Mouse (Mus musculus) hindbrain, embryonic 10.5 days (tissue): ENCODE measurements at regions not wholly inside any gene's neighbourhood (a gene's known extent, or its start where the extent isn't known, plus 50 kb on each side); places are given as distances from the start of the nearest gene placed in this dataset.

Experiments used
- DNase-seq: peaks from one replicate; pipeline ENCODE4 v3.0.0-alpha.2; 2017; ENCODE audit warnings: low spot score
- H3K27ac ChIP-seq: fragments of 300-500 bp; sonication (generic); 2 replicates; pipeline ENCODE4 v1.5.1; 2016; ENCODE audit warnings: mild to moderate bottlenecking, moderate library complexity
- H3K27me3 ChIP-seq: fragments of 300-500 bp; sonication (generic); 2 replicates; pipeline ENCODE4 v1.6.1; 2016; ENCODE audit warnings: mild to moderate bottlenecking; ENCODE audit not compliant: poor library complexity, insufficient read depth, severe bottlenecking
- H3K36me3 ChIP-seq: fragments of 300-500 bp; sonication (generic); 2 replicates; pipeline ENCODE4 v1.6.1; 2016; ENCODE audit warnings: mild to moderate bottlenecking, moderate library complexity
- H3K4me1 ChIP-seq: fragments of 300-500 bp; sonication (generic); replicated peaks from 2 replicates; pipeline ENCODE4 v1.6.1; 2016; ENCODE audit warnings: mild to moderate bottlenecking
- H3K4me3 ChIP-seq: fragments of 300-500 bp; sonication (generic); 2 replicates; pipeline ENCODE4 v1.5.1; 2016; ENCODE audit warnings: mild to moderate bottlenecking, moderate library complexity
- H3K9me3 ChIP-seq: fragments of 300-500 bp; sonication (generic); 2 replicates; pipeline ENCODE4 v1.6.1; 2016; ENCODE audit warnings: mild to moderate bottlenecking, moderate library complexity
- WGBS: fragments of 180-500 bp; shearing (Covaris S2); methylation state at CpG from one replicate; pipeline ENCODE4 v1.1.7; 2016; 5-methylcytosine and 5-hydroxymethylcytosine counted together

- no peaks in the 10 kb centered on the region for H3K36me3 ChIP-seq
- H3K9me3 ChIP-seq = no peaks in the 10 kb centered on the region
- no peak overlapping the region for H3K4me3 ChIP-seq
- no peak overlapping the region for H3K27ac ChIP-seq
- H3K4me1 ChIP-seq = peaks cover 4% of the 10 kb centered on the region; the same call in 1 of the 2 replicates
- H3K27me3 ChIP-seq = no peaks in the 10 kb centered on the region
- no peak for DNase-seq
- 87% methylated on average over 9 of the region's 9 CpGs for WGBS
Measured at GRCm38 (mm10) chr4:106220621-106221020, 95.4 kb upstream of the Usp24 start.

DNA sequence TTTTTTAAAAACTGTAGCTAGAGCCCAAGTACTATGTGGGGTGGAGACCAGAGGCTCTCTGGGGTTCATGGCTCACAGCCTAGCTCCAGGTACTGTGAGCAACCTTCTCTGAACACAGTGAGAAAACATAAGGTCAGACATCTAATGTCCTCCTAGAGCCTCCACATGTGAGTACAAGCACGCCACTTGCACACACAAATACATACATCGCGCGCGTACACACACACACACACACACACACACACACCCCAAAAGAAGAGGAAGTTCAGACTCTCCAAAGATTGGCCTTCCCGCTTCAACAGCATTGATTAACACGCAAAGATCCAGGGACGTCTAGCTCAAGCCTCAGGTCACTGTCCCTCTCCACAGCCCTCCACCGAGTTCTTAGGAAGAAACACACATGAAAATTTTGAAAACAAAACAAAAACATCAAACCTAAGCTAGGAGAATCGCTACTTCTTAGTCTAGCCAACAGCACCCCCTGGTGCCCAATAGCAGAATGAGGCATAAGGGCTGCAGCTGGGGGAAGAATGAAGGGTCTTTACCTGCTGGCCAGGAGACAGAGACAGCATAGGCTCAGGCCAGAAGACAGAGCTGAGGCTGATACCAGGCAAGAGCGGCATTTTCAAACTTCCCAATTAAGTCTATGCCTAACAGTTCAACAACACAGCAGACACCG lies 90.7 kb upstream of the Usp24 start:
- WGBS = 57% methylated on average over 12 of the region's 12 CpGs
- no peaks in the 10 kb centered on the region for H3K27me3 ChIP-seq
- no peaks in the 10 kb centered on the region for H3K36me3 ChIP-seq
- peak overlapping the region; percentile 50; the same call in 1 of the 2 replicates for H3K27ac ChIP-seq
- peaks cover 4% of the 10 kb centered on the region; the same call in 1 of the 2 replicates for H3K4me1 ChIP-seq
- no peaks in the 10 kb centered on the region for H3K9me3 ChIP-seq
- H3K4me3 ChIP-seq = no peak overlapping the region
- peak; percentile 69 for DNase-seq

DNA sequence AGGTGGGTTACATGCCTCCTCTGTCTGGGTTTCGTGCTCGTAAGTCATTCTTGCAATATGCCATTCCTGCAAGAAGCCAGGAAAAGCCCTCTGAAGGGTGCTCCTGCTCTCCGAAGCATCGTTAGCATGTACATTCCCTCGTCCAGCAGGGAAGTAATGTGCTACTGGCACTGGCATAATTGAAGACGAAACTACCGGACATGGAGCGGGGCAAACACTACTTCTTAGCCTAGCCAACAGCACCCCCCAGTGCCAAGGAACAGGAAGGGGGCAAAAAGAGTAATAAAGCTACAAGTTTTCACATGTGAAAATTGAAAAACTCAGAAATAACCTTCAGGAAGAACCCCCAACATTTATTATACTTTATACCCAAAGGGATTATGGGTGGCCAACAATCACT lies 88.6 kb upstream of the Usp24 start:
- WGBS = 74% methylated on average over 8 of the region's 8 CpGs
- peaks cover 10% of the 10 kb centered on the region for H3K4me1 ChIP-seq
- DNase-seq = no peak

GRCm38 (mm10) chr4:106228534-106228933 lies 87.5 kb upstream of the Usp24 start:
- Histone ChIP-seq H3K36me3 (no peaks in the 10 kb centered on the region), H3K27me3 (no peaks in the 10 kb centered on the region), H3K4me1 (peaks cover 15% of the 10 kb centered on the region), H3K9me3 (no peaks in the 10 kb centered on the region), H3K27ac (no peak overlapping the region), H3K4me3 (no peak overlapping the region)
- DNase-seq = peak; percentile 72
- 45% methylated on average over 9 of the region's 9 CpGs for WGBS

More for the DNA sequence above, 88.6 kb upstream of the Usp24 start:
- H3K27ac ChIP-seq = no peak overlapping the region
- H3K36me3 ChIP-seq = no peaks in the 10 kb centered on the region
- H3K4me3 ChIP-seq = no peak overlapping the region
- H3K27me3 ChIP-seq = no peaks in the 10 kb centered on the region
- H3K9me3 ChIP-seq = no peaks in the 10 kb centered on the region

- DNase-seq = no peak
Measured at GRCm38 (mm10) chr4:106229526-106229925, 86.5 kb upstream of the Usp24 start.

DNA sequence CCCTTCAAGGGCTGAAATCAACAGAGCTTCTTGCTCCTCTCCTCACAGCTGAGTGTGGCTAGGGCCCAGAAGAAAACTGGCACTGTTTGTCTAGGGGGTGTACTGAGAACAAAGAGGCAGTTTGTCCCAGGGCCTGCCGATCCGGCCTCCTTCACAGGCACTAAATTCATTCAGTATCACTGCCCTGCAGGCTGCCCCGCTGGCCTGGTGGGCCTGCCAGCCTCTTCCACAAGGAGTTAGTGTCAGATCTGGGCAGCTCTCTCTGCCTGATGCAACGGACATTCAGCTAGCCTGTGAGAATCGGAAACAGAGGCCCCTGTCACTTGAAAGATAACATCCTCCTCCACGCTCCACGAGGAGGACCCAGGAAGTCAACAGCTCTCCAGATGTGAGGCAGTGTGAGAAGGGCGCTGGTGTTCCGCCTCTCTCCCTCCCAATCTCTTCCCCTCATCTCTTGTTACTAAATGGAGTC lies 83.5 kb upstream of the Usp24 start:
- Histone ChIP-seq H3K4me3 (no peak overlapping the region), H3K4me1 (peaks cover 17% of the 10 kb centered on the region), H3K36me3 (no peaks in the 10 kb centered on the region), H3K27ac (peak overlapping the region; percentile 47), H3K27me3 (no peaks in the 10 kb centered on the region), H3K9me3 (no peaks in the 10 kb centered on the region)
- peak; percentile 37 for DNase-seq
- WGBS = 50% methylated on average over 9 of the region's 9 CpGs

More at GRCm38 (mm10) chr4:106229526-106229925, 86.5 kb upstream of the Usp24 start:
- Histone ChIP-seq H3K27ac (no peak overlapping the region), H3K4me3 (no peak overlapping the region), H3K4me1 (peaks cover 15% of the 10 kb centered on the region), H3K27me3 (no peaks in the 10 kb centered on the region), H3K36me3 (no peaks in the 10 kb centered on the region), H3K9me3 (no peaks in the 10 kb centered on the region)
- WGBS = 78% methylated on average over 3 of the region's 3 CpGs

DNA sequence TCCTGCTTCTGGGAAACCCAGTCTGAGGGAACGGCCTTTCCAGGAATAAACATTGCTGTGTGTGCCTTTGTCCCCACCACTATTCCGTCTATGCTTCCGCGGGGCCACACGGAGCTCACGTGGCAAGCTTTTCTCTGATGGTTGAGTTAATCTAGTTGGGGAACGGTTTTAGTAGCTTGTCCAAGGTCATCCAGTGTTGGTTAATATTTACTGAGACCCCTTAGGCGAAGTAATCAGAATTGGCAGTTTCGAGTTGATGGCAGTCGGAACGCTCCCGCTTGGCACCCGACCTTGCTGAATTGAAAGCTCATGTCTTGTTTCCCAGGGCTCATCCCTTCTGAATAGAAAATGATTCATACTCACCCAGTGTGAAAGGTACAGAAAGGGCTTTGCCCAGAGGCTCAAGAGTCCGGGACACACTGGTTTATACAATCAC lies 71.6 kb upstream of the Usp24 start:
- 93% methylated on average over 14 of the region's 14 CpGs for WGBS
- Histone ChIP-seq H3K4me1 (no peaks in the 10 kb centered on the region), H3K27ac (no peak overlapping the region), H3K27me3 (no peaks in the 10 kb centered on the region), H3K9me3 (no peaks in the 10 kb centered on the region), H3K4me3 (no peak overlapping the region), H3K36me3 (no peaks in the 10 kb centered on the region)
- DNase-seq = no peak

DNA sequence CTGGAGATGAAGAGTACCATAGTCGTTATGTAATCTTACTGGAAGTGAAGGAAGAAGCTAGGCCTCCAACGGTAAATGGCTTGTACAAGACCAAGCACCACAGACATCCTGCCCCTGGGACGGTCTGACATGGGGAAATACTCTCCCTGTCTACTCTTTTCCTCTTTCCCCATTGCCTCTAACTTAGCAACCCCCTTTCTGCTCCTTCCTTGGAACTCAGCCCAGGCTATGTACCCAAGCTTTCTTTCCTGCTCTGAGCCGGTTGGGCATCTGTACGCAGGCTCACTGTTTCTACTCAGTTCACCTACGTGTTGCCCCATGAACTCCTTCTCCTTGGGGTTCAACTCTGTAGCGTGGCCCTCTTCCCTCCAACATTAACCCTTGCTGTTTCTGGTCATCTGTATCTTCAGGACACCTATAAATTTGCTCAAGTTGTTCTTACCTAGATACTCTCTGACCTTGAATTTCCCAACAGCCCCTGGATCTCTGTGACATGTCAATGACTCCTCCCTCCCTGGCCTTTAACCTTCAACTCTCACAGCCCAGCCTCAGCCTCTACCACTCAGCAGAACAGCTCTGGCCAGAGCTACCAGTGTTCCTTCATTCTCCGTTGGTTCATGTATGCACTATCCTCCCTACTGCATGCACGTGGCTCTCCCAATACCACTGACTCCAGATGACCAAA lies 71.0 kb upstream of the Usp24 start:
- WGBS = 90% methylated on average over 9 of the region's 9 CpGs

DNA sequence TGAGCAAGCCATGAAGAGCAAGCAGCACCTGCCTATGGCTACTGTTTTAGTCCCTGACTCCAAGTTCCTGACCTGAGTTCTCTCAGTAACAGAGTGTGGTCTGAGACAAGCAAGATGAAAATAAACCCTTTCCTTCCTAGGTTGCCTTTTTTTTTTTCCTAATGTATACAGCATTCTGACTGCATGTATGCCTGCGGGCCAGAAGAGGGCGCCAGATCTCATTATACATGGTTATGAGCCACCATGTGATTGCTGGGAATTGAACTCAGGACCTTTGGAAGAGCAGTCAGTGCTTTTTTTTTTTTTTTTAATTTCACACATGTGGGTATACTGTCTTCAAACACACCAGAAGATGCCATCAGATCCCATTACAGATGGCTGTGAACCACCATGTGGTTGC lies 69.3 kb upstream of the Usp24 start:
- Histone ChIP-seq H3K4me3 (no peak overlapping the region), H3K27ac (no peak overlapping the region), H3K4me1 (no peaks in the 10 kb centered on the region), H3K36me3 (no peaks in the 10 kb centered on the region), H3K9me3 (no peaks in the 10 kb centered on the region), H3K27me3 (no peaks in the 10 kb centered on the region)
- 73% methylated on average over 2 of the region's 2 CpGs for WGBS
- DNase-seq = no peak

More for the DNA sequence above, 71.0 kb upstream of the Usp24 start:
- Histone ChIP-seq H3K9me3 (no peaks in the 10 kb centered on the region), H3K27me3 (no peaks in the 10 kb centered on the region), H3K4me3 (no peak overlapping the region), H3K36me3 (no peaks in the 10 kb centered on the region), H3K27ac (no peak overlapping the region), H3K4me1 (no peaks in the 10 kb centered on the region)
- no peak for DNase-seq

DNA sequence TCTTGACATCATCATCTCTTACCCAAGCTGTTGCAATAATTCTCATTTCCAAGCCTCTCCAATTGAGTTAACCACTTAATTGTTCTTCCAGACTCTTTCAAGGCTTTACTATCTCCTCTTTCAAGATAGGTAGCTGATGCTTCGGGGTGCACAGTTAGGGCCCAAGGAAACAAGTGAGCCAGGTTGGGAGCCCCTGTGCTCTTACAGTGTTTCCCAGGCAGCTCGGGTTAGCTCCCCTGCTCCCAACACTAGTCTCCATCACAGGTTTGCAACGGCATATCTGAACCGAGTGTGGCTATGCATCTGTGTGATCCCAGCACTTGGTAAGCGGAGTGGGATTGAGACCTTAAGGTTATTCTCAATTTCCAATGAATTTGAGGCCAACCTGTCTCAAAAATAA lies 68.6 kb upstream of the Usp24 start:
- Histone ChIP-seq H3K9me3 (no peaks in the 10 kb centered on the region), H3K4me1 (no peaks in the 10 kb centered on the region), H3K36me3 (no peaks in the 10 kb centered on the region), H3K27ac (no peak overlapping the region), H3K27me3 (no peaks in the 10 kb centered on the region), H3K4me3 (no peak overlapping the region)
- 94% methylated on average over 5 of the region's 5 CpGs for WGBS
- DNase-seq = no peak

DNA sequence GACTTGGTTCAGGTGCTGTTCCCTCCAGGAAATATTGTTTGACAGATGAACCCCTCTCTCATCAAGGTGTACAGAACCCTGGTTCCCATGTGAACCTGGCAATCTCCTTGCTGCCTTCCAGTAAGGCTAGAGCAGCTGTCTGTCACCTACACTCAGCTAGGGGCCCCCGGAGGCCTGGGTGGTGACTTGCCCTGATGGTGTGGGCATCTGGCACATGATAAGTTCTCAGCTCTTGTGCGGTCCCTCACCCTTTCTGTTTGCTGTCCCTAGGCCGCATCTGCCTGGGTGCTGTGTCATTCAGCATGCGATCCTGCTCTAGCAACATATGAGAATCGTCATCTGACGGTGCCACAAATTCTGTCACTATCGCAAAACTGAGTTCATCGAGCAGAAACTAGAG lies 67.7 kb upstream of the Usp24 start:
- Histone ChIP-seq H3K27me3 (no peaks in the 10 kb centered on the region), H3K4me1 (no peaks in the 10 kb centered on the region), H3K36me3 (no peaks in the 10 kb centered on the region), H3K27ac (no peak overlapping the region), H3K4me3 (no peak overlapping the region), H3K9me3 (no peaks in the 10 kb centered on the region)
- DNase-seq = no peak
- WGBS = 95% methylated on average over 8 of the region's 8 CpGs

- Histone ChIP-seq H3K4me3 (no peak overlapping the region), H3K4me1 (no peaks in the 10 kb centered on the region), H3K27me3 (no peaks in the 10 kb centered on the region), H3K36me3 (no peaks in the 10 kb centered on the region), H3K27ac (no peak overlapping the region), H3K9me3 (no peaks in the 10 kb centered on the region)
- WGBS = 89% methylated on average over 7 of the region's 7 CpGs
- no peak for DNase-seq
Measured at GRCm38 (mm10) chr4:106249028-106249782, 66.8 kb upstream of the Usp24 start.

DNA sequence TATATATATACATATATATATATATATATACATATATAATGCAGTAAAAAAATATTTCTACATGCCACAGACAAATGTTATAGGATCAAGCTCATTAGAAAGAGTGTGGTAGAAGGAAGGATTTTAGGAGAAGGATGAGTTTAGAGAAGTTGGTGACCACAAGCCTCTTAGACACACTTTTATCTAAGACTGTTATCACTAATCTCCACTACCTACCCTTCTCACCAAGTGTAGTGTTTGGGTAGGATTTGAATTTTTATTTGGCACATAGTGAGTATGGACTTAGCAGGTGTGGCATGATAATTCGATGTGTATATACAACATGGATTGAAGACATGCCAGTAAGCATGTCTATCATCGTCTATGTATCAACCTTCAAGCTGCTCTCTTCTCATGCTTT lies 66.0 kb upstream of the Usp24 start:
- no peak for DNase-seq
- WGBS = 92% methylated on average over 2 of the region's 2 CpGs
- H3K27ac ChIP-seq = no peak overlapping the region

More for the DNA sequence above, 66.0 kb upstream of the Usp24 start:
- no peak overlapping the region for H3K4me3 ChIP-seq
- no peaks in the 10 kb centered on the region for H3K4me1 ChIP-seq
- no peaks in the 10 kb centered on the region for H3K9me3 ChIP-seq
- H3K36me3 ChIP-seq = no peaks in the 10 kb centered on the region
- H3K27me3 ChIP-seq = no peaks in the 10 kb centered on the region
